Mouse (Mus musculus): Measurements from ENCODE around the gene Zfp385b.

Gene Zfp385b

DNA sequence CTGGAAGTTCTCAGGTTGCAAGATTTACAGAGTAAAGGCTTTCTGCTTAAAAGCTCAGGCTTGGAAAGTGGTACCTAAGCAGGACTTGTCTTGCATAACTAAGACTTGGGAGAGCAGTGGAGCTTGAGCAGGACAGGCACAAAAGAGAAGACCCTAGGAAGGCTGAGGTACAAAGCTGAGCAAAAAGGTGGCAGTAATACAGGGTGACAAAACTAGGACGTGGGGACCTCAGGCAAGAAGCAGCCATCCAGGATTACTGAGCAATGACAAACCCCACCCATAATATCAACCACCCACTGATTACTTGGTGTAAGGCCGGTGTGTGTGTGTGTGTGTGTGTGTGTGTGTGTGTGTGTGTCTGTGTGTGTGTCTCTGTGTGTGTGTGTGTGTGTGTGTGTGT lies 114.0 kb downstream of the Zfp385b start:
- no peak for DNase-seq (ENCODE audit: low read depth, low spot score)

DNA sequence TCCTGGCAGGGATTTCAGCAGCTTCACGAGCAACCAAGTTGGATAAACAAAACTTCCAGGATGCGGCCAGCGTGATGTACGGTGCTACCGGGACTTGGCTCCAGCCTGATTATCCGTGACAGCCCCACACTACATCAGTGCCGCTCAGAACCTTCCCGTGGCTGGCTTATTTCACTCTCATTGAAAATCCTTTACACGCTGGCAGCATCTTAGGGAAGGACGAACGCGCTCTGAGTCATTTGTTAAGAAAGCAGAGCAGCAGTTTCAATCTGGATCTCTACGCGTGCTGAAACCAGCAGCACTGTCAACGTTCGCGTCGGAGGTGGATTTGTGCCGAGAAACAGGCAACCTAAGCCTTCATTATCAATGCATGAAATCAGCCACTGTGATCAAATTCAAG lies 116.4 kb downstream of the Zfp385b start:
- DNase-seq (ENCODE audit: low read depth, low spot score) = no peak

DNA sequence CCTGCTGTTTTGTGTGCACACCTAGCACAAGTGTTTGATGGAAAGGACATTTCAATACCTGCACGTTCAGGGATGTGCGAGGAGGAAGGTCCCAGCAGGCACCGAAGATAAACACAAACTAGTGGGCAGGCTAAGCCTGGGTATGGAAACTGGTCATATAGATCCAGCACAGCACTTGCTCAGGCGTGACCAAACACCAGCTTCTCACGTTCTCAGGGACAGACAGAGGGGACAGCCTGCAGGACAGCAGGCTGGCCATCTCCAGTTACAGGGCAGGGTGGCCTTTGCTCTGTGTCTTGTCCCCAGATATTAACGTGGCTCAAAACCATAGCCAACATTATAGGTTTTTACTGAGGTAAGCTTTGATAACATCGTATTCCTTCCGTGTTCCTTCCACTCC lies 128.3 kb downstream of the Zfp385b start:
- no peak for DNase-seq (ENCODE audit: low read depth, low spot score)

DNA sequence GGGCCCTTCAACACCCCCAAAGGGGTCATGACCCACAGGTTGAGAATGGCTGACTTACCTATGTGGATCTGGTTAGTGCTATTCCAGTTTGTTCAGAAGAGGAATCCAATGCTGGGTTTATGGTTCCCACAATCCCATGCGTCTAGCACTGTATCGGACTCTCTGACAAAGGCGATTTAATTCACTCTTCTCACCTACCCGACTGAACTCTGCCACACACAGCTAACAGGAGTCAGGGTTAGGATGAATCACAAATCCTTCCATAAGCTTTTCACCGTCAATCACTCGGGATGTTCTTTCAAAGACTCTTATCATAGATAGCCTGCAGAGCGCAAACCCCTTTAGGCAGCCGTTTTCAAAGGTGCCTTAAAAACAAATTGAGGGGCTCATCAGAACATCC lies 129.1 kb downstream of the Zfp385b start:
- no peak for DNase-seq (ENCODE audit: low read depth, low spot score)

DNA sequence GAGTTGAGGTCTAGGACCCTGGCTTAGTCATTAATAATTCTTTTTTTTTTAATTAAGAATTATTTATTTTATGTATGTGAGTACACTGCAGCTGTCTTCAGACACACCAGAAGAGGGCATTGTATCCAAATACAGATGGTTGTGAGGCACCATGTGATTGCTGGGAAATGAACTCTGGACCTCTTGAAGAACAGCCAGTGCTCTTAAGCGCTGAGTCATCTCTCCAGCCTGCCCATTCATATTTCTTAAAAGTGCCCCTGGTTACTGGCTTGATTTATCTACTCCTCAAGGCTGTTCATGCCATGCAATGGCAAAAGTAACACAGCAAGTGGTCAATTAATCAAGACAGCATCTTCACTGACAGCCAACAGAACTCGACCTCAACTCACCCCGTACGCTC lies 130.8 kb downstream of the Zfp385b start:
- no peak for DNase-seq (ENCODE audit: low read depth, low spot score)

DNA sequence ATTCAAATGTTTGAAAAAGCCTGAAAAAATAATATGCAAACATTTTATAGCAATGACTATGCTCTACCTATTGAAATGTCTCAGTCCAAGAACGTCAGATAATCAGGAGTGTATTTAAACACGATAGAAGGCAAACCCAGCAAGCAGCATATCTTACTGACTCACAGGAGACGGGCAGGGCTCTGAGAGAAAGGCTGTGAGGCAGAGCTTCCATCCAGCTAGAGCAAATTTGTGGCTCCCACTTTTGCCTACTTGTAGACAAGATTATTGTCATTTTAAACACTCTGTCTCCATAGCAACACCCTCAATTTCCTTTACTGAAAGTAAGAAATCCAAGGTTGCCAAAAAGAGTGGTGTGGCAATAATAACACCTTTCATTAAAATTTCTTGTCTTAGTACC lies 135.4 kb downstream of the Zfp385b start:
- DNase-seq (ENCODE audit: low read depth, low spot score) = no peak

DNA sequence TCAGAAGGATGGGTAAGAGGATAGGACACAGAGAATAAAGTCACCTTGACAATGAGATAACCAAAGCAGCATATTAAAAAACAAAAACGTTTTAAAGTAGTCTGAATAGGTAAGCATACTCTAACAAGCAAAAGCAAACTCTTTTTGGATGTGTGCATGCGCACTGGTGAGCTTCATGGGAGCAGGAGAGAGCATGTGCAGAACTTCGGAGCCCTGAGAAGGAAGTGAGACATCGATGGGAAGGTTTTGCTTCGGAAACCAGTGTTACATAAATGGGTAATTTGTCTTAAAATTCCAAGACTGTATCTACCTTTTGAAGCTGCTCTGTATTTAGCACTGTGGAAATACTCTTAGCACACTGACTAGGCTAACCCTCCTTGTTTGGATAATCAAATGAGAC lies 137.2 kb downstream of the Zfp385b start:
- no peak for DNase-seq (ENCODE audit: low read depth, low spot score)

DNA sequence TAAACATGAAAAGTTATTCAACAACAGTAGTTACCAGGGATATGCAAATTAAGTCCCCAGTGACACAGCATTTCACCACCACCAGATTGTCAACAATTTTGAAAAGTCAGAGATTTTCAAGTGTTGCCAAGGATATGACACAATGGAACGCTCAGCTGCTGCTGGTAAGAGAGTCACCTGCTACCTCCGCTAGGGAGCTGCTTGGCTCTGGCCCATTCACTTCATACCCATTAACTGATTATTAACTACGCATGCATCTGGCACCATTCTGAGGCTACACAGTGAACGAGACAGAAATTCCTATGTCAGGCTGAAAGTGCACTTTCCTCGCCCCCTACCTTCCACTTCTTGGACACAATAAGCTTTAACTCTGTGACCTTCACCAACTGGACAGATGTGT lies 137.7 kb downstream of the Zfp385b start:
- DNase-seq (ENCODE audit: low read depth, low spot score) = no peak

DNA sequence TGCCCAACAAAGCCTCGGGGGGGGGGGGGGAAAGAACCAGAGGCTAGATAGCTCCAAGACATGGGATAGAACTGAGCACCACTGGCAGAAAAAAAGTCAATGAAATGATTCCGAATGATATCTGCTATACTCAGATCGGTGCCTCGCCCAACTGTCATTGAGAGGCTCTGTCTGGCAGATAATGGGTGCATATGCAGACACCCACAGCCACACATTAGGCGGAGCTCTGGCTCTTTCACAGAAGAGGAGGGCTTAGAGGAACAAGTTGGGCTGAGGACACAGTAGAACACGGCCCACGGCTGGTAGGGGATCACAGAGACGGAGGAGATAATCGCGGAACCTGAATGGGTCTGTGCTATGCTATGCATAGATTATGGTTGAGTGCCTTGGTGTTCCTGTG lies 145.7 kb downstream of the Zfp385b start:
- DNase-seq (ENCODE audit: low read depth, low spot score) = no peak

DNA sequence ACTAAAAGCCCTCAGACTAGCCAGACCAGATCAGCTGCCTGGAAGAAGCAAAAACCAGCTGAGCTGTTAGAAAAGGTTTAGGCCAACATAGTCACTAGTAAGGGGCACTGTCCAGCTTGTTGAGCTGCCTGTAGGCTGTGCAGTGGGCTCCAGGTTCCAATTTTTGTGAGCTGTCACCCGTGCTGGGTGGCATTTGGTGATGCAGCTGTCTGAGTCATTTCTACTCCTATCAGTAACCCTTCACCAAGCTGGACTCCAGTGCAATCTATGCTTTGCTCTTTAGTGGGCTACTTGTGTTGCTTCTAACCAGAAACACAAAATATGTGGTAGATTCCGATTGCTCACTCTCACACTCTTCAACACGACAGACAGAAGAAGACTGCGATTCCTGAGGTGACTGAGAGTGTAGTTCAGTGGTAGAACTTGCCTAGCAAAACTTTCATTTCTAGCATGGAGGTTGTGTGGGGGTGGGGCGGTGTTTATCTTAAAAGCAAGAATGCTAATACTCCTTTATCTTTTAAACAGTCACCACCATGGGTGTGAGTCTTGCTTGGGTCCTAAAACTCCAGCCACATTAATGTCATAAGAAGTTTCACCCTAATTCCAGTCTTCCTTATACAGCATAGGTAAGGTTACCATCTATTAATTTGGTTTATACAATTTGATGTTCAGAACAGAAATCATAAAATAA lies 147.1 kb downstream of the Zfp385b start:
- no peak for DNase-seq (ENCODE audit: low read depth, low spot score)

DNA sequence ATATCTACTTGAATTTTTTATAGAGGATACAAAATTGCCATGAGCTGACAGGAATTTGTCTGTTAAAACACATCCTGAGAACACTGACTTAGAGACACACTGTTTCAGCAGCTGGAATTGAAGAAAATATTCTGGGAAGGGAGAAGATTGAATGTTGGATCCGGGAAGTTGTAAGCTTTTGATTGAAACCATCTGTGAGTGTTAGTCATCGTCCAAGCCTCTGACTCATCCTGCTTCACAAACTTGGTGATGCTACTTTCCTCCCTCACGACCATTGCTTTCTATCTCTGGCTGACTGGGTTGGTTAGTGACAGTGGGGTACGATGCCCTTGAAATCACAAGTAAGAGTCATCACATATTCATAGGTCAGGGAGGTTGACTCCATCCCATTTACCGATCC lies 157.3 kb downstream of the Zfp385b start:
- no peak for DNase-seq (ENCODE audit: low read depth, low spot score)

DNA sequence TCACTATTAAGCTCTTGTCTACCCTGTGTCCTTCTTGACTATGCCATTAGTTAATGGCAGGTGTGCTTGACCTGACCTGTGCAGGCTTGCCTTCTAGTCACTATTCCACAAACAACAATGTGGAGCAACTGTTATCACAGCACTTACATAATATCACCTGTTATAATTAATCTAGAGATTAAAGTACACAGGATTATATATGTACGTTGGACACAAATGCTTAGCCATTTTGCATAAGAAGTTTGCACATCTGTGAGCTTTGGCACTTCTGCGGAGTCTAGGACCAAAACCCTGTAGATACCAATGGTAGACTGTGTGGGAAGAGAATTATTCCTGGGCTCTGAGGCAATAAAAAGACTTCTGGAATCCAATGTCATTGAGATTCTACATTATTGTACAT lies 165.8 kb downstream of the Zfp385b start:
- DNase-seq (ENCODE audit: low read depth, low spot score) = no peak

DNA sequence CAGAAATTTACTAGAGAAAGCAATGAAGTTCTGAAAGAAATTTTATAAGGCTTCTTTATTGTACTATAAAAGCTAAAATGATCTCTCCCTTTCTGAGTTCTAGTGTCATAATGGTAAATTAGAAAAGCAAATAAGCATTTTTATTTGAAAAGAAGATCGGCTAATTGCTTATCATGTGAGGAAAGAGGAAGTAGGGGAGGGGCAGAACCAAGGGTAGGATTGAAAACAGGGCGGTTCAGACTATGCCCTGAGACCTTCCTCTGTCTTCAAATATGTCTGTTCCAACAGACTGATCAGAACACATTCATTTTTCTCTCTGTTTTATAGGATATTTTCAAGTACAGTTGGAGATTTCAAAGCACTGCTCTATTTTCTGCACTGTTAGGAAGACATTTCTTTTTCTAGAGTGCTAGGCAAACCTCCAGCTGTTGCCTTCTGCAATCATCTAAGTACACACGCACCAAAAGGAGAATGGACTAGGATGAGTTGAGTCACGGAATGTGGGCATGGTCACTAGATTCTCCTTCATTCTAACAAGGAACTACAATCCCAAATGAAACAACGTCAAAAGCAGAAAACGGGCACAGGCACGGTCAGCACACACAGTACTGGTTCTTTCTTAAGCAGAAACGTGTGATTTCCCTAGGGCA lies 177.8 kb downstream of the Zfp385b start:
- DNase-seq (ENCODE audit: low read depth, low spot score) = no peak

DNA sequence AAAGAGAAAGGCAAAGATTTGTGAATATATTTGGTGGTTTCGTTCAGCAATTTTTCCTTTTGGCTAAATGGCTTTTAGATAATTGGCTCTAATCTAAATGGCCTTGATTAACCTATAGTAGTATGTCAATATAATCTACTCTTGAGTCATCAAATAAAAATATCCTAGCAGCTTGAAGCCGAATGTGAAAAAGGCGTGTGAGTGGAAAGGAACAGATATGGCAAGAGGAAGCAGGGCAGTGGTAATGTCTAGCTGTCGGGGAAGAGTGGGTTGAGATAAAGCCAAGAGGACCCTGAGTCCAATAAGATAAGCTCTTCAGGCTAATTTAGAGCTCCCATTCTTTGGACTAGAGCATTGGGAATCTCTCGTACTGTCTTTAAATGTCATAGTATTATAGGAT lies 179.4 kb downstream of the Zfp385b start:
- no peak for DNase-seq (ENCODE audit: low read depth, low spot score)

DNA sequence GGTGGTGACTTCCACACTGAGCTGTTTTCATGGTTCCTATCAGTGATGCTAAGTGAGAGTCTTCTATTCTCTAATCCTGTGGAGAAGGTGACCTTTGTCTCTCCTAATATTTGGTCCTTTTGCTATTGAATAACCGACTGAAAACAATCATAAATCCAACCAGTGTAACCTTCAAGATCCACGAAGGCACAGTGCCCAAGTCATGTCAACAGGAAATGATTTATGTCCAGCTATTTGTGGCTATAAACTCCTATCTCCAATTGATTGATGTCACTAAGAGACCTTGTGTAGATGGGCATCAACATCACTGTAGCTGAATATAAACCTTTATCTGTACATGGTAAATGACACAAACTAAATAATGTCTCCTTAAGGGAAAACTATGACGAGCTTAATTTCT lies 187.8 kb downstream of the Zfp385b start:
- no peak for DNase-seq (ENCODE audit: low read depth, low spot score)

DNA sequence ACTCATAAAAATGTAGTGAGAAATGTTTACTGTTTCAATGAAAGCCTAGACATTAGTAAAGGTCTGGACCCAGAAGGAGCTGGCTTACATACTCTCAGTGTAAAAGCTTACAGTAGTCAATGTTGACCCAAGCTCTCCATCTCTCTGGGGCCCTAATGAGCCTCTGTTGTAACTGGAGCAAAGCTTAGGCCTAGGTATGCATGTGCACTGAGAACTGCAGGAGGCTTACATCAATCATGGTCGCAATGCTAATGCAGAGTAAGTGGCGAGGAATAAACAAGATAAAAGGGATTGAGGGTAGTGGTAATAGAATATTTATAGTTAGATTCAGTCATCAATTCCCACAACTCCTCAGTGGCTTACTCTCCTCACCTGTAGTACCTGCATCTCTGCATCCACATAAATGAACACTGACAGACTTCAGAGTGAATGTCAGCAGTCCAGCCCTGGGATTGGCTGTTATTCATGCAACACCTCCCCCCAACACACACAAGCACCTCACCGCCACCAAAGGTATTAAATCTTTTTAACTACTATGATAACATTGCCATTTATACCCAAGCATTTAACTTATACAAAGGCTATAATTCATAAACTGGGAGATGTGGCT lies 191.7 kb downstream of the Zfp385b start:
- DNase-seq (ENCODE audit: low read depth, low spot score) = no peak

DNA sequence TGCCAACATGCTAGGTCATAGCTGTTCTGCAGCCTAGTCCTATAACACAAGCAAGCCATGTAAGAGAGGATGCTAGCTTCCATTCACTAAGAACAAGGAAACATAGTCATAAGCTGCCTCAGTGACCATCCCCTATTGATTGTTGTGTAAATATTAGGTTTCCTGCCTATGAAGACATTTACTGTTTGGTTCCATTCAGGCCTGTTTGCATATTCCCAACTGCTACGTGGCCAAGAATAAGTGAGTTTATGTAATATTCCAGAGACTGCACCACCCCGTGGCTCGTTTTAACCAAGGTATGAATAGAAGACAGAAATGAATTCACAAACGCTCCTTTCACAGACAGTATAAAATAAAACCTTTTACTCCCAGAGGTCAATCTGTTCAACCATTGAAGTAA lies 200.8 kb downstream of the Zfp385b start:
- DNase-seq (ENCODE audit: low read depth, low spot score) = no peak

DNA sequence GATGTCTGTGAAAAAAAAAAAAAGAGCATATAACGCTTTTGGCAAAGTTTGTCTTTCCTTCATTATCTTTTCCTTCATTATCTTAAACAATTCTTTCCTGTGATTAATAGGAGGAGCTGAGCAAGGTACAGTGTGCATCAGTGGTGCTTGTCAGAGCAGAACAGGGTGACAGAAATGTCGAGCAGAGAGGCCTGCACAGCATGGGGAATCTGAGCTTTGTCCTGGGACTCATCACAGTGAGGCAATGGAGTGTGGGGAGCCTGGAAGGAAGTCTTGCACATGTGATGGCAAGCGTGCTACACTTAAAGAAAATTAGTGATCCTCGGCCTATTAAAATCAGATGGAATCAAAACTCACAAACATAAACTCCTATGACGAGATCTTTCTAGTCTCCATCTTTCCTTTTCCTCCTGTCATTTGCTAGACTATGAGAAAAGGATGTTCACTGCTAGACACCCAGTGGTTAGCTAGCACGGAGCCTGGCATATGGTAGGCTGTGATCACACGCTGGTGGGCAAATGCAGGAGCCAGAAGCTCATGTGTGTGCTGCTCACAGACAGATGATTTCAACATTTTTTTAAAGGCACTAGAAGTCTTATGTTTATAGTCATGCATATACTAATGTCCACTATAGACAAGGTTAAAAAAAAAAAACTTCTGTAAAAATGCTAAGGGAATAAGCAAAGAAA lies 209.0 kb downstream of the Zfp385b start:
- DNase-seq (ENCODE audit: low read depth, low spot score) = no peak

DNA sequence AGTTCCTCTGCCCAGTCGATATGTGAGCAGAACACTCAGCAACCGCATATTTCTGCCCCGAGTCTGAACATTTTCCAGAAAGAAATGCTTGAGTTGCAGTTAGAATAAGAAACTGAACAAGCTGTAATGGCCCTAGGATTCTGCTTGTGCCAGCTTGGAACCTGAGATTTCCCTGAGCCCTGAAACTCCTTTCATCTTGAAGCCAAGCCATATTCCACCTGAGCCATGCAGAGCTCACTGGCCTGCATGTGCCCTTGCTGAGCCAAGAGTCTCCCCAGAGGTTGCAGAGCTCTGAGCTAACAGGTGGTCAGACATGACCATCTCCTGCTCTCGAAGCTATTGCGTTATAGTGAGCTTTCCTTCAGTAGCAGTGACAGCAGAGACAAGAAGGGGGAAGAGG lies 210.0 kb downstream of the Zfp385b start:
- DNase-seq (ENCODE audit: low read depth, low spot score) = no peak

DNA sequence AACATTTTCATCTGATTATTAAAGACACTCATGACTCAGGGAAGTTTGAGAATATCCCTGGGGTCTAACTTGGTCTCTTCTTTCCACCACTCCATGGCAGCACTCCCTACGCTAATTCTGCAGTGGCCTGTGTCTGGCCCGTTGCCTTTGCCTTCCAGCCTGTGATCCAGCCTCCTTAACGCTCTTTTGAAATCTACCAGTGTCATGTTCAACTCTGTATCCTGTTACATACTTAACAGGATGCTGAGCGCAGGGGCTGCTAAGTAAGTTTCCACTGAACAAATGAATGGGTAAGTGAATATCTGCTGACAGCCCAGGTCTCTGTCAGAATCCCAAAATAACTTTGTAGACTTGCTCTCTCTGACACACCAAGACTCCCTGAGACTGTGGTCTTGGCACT lies 210.8 kb downstream of the Zfp385b start:
- no peak for DNase-seq (ENCODE audit: low read depth, low spot score)

DNA sequence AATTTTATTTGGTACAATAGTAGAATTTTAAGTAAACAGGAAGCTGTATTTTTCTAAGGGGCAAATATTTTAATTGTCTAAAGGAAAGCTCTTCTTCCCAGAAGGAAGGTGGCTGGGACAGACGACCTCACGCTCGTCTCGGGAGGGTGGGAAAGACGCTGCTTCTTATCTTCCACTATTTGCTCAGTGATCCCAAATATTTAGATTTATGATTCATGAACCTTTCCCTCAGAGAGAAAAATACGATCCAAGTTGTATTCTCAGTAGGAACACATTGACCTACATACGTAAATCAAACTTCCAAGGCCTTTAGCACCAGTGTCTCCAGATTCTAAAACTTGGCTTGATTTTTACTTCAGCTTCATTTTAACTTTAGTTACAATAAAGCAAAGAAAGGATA lies 226.0 kb downstream of the Zfp385b start:
- DNase-seq (ENCODE audit: low read depth, low spot score) = no peak

DNA sequence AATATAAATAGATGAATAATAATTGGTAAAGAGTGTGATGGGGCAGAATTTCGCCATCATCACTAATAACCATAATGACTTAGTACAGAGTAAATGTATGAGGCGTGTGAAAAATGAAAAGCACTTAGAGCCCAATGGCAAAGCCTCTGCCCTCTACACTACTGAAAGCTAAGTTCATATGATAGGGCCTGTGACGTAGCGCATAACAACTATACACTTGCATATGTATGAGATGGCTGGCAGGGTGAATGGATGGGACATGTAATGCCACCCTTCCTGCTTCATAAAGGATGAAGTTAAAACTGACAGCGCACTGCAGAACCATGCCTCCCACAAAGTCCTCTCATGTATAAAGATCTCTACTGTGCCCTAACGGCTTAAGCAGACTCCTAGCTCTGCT lies 226.9 kb downstream of the Zfp385b start:
- no peak for DNase-seq (ENCODE audit: low read depth, low spot score)

Measured in A20 (cell line).